Mouse (Mus musculus) layer of hippocampus, adult 9-10 months (tissue): ENCODE results near the gene Vmn1r4.

Experiments used
- DNase-seq: peaks from one replicate; pipeline ENCODE4 v3.0.0; 2022; ENCODE audit warnings: low spot score

The Vmn1r4 gene

DNA sequence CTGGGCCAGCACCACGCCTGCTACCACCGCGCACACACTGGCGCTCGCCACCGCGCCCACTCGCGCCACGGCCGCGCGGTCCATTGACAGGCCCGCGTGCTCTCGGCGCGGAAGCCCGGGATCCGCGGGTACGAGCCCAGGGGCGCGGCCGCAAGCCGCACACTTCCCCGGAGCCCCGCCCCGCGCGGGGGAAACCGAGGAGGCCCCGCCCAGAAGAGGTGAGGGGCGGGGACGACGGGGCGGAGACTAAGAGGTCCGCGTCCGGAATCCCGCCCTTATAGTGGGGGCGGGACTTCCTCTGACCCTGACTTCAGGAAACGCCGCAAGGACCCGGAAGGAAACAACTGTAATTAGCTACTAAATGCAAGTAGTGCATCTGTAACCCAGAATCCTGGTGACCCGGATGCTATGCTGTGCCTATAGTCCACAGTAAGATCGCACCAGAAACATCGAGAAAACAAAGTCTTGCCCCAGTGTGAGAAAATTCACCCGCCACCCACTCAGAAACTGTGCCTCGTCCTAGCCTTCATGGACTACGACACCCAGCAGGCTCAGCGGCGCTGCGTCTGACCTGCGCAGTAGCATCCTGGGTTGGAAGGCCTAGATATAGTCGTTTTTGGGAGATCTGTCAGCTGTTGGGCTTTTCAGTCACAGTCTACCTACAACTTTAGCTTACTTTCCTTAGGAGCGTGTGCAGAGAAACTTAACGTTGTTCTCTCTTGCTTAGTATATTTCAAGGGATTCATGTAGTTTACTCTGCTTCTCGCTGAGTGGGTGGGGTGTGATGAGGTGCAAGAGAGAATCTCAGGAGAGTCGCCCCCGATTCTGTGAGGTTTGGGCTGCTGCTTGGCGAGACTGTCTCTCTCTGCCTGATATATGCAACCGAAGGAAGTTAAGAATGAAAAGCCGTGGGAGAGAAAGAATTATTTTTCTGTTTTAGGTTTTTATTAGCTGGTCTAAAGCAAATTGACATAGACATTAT, at the start of gene Vmn1r4, which contains the start of gene Nt5c3:
Vmn1r4 (plus strand) TSS at position 290 of the 982 bp plus-strand sequence.
Nt5c3 (minus strand) TSS at position 207 of the 982 bp plus-strand sequence.
- DNase-seq: peak; percentile 95

DNA sequence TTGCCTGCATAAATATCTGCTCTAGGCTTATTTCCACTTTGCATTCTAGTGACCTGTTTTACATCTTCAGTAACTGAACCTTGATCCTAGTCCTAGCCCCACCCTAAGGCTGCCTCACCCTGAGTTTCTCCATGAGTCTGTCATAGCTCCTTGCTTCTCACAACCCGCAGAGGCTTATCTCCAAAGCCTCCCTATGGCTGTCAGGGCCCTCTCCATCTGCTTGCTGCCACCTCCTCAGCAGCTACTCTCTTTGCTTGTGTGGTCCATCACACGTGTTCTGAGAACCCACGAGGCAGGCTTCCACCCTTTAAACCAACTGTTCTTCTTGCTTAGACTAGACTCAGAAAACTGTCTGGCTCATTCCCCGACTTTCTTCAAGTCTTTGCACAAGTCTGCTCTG, 46.9 kb upstream of the Vmn1r4 start:
- DNase-seq: no peak

DNA sequence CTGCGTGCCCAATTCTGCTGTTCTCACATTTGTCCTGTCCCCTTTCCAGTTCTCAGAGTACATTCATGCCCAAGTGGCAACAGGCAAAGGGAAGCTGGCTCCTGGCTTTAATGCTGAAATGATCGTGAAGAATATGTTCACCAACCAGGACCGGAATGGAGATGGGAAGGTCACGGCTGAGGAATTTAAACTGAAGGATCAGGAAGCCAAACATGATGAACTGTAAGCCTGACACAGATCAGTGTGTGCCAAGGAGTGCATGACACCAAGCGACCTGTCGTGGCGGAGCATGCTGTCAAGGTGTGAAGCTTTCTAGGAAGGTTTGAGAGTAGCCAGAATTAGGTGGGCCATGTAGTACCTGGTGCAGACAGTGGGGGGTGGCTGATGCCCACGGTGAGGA, 45.8 kb upstream of the Vmn1r4 start:
- no peak for DNase-seq

DNA sequence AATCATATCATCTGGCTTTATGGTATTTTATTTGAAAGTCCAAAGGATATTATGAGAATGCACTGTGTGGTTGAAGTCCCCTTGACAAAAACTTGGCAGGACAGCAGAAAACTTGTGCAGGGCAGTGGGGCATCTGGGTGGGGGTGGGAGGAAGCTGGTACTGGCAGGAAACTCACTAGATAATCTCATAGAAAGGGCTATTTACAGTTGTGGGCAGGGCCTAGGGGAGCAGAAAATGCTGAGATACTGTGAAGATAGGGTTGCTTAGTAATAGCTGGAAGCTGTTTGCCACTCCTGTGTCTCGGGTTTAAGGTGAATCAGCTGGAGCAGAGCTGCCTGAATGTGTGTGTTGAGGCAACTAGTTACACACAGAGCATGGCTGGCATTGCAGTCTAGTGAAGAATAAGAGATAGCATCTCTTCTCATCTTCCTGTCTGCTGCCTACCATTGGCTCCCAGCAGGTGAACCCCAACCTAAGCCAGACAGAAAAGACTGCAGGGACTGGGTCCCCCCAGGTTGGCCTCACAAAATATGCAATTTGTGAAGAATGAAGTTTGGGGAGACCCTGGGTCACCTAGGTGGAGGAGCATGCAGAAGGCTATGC, 44.4 kb upstream of the Vmn1r4 start:
- no peak for DNase-seq

DNA sequence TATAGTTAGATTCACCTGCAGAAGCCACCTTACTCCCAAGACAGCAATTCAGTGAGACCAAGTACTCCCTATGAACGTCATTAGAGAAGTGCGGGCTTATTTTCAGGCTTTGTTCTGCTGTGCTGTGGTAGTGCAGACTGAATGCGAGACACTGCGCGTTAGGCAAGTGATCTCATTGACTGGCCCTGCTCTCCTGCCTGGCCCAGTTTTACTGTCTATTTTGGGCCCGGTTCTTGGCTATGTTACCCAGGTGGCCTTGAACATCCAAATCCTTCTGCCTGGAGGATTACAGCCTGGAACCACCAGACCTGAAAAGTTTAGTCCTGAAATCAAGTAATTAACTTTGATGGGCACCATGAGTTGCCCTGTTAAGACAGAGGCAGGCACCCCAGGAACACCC, 35.3 kb upstream of the Vmn1r4 start:
- DNase-seq: no peak

DNA sequence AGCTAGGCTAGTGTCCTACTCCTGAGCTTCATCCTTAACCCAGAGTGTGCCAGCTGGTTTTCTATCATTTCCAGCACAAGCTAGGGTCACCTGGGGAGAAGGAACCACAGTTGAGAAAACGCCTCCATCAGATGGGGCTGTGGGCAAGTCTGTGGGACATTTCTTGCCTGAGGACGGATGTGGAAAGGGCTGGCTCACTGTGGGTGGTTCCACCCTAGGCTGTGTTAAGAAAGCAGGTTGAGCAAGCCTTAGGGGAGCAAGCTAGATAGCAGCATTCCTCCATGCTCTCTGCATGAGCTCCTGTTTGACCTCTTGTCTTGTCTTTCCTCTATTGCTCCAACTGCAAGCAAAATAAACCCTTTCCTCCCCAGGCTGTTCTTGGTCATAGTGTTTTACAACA, 33.1 kb upstream of the Vmn1r4 start:
- no peak for DNase-seq

DNA sequence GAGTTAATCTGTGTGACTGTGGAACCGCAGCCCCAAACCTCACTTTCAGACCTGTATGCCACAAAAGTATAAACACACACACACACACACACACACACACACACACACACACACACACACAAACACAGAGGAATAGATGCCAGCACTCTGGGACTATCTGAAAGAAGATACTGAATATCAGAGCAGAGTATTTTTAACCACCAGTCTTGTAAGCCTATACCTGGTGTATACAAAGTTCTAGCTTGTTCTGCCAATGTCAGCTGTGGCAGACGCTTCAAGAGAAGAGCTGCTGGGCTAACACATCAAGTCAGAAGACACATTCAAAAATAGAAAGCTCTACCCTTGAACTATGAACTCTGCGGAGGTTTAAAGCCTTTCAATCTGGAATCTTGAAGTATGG, 24.2 kb upstream of the Vmn1r4 start:
- DNase-seq: no peak

DNA sequence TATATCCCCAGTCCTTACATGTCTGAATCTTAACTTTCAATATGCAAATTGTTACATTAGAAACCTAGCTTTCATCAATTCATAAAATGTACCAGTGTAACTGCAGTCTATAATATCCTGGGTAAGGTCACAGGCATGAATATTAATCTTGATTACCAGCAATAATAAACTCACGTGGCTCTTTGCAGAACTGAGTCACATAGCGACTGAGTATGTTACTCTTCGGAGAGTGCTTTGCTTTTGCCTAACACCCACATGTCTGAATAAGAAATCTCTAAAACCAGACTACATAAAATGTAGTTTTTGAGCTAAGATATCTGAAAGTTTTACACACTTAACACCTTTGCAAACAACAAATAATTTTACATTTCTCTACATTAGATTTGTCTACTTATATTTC, 22.5 kb upstream of the Vmn1r4 start:
- no peak for DNase-seq

DNA sequence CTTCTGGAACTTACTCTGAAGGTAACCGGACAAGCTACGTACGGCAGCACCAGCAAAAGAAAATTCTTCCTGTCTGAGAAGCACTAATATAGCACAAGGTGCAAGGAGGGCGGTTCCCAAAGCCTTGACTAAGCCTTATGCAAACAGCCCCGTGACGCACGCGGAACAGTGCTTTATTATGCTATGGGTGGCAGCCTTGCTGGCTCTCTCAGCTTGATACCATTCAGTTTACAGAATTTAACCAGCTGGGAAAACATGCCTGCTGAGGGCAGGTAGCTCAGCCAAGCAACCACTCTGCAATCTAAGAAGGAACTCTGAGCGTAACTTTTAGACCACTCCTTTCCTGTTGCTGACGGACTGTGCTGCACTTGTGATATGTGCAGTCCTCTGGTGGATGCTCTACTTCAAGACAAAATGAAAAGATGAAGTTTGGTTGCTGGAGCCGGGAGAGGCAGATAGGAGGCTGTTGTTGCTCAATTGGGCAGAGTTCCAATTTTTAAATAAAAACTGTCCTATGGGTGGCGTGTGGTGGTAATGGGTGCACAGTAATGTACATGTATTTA, 21.9 kb upstream of the Vmn1r4 start:
- DNase-seq: no peak

DNA sequence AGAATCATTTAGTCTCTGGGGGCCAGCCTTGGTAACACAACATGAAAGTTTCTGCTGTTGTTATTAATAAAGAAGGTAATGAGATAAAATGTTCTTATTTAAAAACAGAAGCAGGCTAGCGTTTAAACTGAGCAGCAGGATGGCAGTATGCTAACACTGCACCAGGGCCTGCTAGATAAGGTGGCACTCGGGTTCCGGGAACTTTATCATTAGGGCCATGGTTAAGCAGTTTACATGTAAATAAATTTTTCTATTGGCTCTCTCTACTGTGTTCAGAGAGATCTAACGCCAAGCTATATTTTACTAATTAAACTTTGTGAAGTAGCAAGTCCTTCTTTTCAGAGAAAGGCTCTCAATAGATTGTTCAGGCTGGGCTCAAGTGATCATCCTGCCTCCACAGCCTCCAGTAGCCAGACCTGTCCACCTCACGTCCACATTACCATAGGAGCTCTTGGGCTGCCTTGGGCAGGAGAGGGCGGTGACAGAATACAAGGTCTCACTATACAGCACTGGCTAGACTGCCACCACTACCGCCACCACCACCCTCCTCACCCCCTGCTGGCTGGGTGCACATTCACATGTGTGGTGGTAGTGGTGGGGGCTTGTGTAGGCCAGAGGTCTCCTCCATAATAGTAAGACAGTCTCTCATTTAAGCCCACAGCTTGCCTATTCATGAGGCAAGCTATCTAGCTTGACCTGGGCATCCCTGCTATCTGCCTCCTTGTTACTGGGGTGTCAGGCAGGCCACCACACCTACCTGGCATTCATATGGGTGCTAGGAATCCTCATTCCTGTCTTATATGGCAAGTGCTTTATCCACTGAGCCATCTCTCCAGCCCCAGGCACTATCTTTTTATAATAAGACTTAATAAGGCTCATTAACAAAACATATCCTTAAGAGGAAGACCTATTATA, 21.0 kb upstream of the Vmn1r4 start:
- DNase-seq: no peak

DNA sequence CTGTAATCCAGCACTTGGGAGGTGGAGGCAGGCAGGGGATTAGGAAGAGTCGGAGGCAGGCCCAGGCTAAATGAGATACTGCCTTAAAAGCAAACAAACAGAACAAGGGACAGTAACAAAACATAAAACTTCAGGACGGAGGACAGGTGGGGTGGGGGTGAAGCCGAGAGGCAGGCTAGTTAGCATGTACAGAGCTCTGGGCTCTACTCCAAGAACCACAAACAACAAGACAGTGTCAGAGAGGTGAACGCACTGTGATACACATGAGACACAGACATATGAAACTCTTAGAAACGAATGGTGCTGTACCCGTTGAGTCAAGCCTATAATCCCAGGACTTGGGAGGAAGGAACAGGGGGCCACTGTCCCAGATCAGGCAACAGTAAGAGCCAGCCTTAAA, 20.0 kb upstream of the Vmn1r4 start:
- no peak for DNase-seq

DNA sequence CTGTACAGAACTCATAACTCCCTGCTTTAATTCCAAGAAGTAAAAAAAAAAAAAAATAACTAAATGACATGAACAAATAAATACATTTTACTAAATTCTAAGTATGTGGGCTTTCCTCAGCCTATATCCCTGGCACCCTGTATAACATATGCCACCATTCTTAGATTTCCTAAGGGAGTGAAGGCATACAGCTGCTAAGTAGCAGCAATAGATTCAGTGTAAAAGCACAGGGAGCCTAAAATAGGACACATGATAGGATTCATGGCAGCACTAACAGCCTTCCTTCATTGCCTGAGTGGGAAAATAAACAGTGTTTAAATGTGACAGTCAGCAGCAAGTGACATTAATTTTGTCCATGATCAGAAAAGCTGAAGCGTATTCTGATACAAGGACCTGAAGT, 19.5 kb upstream of the Vmn1r4 start:
- no peak for DNase-seq

DNA sequence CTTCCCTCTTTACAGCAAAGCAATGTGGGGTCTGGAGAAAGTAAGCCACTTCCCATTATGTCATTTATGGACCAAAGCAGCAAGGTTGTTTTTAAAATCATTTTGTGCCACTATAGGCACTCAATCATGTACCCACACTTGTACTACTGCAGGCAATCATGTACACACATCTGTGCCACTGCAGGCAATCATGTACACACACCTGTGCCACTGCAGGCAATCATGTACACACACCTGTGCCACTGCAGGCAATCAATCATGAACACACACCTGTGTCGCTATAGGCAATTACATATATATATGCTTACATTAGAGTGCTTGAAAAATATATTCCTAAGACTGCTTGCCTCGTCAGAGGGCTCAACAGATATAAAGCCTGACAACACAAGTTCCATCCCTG, 18.8 kb upstream of the Vmn1r4 start:
- DNase-seq: no peak

DNA sequence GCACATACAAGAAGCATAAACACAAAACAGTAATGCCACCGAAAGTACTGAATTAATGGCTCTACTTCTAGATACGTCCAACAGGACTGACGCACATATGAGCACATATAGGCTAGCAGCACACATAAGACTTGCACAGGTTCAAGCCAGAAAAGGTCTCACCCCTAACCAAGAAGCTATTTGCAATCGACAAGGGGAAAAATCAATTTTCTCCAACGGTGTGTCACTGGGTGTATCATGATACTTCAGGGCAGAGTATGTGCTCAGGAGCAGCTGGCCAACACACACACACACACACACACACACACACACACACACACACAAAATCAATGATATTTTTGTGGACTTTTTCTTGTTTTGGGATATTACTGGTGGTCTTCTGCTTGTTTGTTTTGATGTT, 18.3 kb upstream of the Vmn1r4 start:
- DNase-seq: no peak

DNA sequence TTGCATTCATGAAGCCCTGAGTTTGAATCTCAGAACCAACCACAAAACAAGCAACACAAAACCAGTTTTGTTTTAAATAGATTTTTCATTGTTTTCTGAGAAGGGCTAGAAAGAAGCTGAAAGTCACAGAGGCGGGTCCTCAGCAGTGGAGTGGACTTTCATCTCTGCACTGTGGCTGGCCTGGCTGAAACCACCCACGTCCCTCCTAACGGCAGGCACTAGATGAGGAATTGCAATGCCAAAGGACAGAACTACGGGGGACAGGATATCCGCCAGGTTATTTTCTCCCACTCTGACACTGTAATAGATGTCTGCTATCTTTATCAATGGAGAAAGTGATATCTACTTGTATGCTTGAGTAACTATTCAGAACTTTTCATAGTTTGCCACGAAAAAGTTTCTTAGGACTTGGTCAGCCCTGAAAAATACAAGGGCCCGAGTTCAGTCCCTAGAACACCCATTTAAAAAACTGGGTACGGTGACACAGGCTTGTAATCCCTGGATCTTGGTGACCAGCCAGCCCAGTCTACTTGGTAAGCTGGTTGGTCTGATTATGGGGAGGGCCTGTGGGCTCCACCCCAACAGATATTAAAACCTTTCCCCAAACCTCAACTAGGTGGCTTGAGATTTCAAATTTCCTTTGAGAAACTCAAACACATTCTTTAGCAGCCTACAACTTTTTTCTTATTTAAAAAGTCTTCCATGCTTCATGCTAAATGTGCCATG, 17.5 kb upstream of the Vmn1r4 start:
- DNase-seq: no peak

DNA sequence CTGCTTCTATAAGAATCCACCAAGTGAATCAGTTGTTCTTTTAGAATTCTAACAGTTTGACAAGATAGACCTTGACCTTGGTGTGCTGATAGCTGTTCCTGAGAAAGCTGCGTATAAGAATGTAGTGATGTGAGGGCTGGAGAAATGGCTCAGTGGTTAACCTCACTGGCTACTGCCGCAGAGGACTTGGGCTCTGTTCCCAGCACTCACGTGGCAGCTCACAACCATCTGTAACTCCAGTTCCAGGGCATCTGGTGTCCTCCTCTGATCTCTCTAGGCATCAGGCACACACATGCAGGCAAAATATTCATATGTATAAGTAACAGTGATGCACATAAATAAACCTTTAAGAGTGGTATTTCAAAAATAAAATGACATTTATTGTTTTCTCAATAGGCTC, 15.8 kb upstream of the Vmn1r4 start:
- no peak for DNase-seq

DNA sequence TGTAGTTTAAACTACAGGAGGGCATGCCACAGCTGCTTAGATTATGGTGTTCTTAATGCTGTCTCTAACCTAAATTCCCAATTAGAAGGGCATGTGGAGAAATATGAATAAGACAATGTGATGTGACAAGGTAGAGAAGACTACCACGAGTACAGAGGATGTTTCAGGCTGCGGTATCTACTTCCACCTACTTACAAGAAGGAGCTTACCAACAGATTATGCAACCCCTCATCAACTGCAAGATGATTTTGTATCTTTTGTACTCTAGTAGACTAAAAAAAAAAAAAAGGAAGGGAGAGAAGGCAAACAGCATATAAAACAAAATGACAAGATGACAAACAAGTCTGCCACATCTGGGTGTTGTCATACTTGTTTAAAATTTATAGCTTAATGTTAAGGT, 15.4 kb upstream of the Vmn1r4 start:
- no peak for DNase-seq

DNA sequence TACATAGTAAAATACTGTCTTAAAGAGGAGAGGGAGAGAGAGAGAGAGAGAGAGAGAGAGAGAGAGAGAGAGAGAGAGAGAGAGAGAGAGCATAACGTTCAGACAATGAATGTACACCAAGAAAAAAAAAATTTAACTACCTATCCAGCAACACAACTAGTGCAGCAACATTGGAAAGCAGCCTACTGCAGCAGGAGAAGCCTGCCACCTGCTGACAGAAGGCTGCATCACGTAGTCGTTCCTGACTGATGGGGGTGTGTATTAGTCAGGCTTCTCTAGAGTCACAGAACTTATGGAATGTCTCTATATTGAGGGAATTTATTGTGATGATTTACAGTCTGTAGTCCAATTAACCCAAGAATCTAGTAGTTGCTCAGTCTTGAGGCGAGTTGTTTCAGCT, 14.9 kb upstream of the Vmn1r4 start:
- no peak for DNase-seq

DNA sequence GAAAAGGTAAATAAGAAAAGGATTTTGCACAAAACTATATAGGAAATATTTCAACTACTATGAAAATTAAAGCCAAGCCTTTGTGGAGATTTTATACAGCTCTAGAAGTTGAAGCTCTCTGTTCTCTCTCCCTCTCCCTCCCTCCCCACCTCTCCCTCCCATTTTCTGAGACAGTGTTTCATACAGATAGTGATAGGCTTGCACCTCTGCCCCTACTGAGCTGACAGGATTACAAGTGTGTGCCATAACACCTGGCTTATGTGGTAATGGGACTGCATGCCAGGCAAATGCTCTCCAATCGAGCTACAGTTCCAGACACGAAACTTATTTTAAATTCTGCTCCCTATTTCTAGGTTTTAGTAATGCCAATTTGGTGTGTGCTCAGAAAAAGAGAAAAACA, 12.9 kb upstream of the Vmn1r4 start:
- no peak for DNase-seq

DNA sequence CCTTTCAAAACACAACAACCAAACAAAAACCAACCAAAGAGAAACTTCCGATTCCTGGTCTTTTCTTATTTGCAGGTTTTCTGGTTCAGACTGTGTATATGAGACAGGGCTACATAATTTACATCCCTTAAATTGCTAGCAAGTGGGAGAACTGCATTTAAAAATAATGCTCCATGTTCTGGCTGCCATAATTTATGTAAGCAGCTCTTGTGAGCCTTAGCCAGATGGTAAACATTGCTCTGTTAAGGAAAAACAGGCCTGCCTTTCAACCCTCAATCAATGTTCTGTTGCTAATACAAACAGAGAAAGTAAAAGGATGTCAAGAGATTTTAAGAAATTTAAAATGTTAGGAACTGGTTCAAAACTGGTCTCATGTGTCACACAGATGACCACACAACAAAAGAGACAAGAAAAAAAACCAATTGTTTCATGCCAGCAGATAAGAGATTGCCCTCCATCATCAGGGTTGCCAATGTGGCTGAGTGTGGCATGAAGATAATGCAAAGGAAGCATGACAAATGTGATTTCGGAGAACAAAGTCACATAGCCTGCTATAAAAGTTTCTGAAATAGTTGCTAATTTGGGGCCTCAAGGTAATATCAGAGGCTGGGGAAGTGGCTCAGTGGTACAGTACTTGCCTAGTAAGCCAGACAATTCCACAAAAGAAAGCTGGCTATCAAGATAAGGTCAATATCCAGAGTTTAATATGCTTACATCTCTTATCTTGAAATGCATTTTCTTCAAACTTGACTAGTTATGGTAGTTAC, 10.5 kb upstream of the Vmn1r4 start:
- DNase-seq: no peak

DNA sequence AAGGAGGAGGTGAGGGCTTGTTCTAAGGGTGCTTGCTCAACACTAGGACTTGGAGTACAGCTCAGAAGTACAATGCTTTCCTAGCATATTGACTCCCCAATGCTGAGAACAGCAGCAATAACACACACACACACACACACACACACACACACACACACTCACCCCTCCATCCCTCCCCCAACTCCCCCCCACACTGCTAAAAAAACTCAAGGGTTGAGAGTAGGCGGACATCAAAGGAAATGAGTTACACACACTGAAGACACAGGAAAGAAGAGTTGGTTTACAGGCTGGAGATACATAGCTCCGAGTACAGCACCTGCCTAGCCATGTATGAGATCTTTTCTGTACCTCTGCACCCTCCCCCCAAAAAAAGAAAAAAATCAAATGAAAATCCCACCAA, 7.5 kb upstream of the Vmn1r4 start:
- DNase-seq: no peak
